Mouse (Mus musculus): ENCODE results near the gene Mapk8.
"Not testable (repeated sequence)": the region's sequence is repeated elsewhere in the genome, so short reads cannot be mapped to it uniquely, and the experiment has no call there.

Gene Mapk8

GRCm38 (mm10) chr14:33447027-33447569, at the start of gene Mapk8:
TSS of gene Mapk8 (minus strand) at chr14:33447158.
- DNase-seq (ENCODE audit: low spot score in 2 of 2), result peak; percentile 92 to 96

GRCm38 (mm10) chr14:33495226-33495625, 48.3 kb upstream of the Mapk8 start:
- DNase-seq (ENCODE audit: low spot score in 2 of 2), result no peak

GRCm38 (mm10) chr14:33487805-33488550, 41.0 kb upstream of the Mapk8 start:
- no peak for DNase-seq (ENCODE audit: low spot score in 2 of 2)

- no peak for DNase-seq (ENCODE audit: low spot score in 2 of 2)
Observed at GRCm38 (mm10) chr14:33481991-33482390, 35.0 kb upstream of the Mapk8 start.

- no peak for DNase-seq (ENCODE audit: low spot score in 2 of 2)
Observed at GRCm38 (mm10) chr14:33476094-33476760, 29.3 kb upstream of the Mapk8 start.

- no peak for DNase-seq (ENCODE audit: low spot score in 2 of 2)
Observed at GRCm38 (mm10) chr14:33474461-33474860, 27.5 kb upstream of the Mapk8 start.

- DNase-seq (ENCODE audit: low spot score in 2 of 2), result no peak
Observed at GRCm38 (mm10) chr14:33471331-33471730, 24.4 kb upstream of the Mapk8 start, which contains the start of gene Frmpd2. TSS of gene Frmpd2 (plus strand) at chr14:33471696.

- DNase-seq (ENCODE audit: low spot score in 2 of 2), result no peak
Observed at GRCm38 (mm10) chr14:33467766-33468165, 20.8 kb upstream of the Mapk8 start.

GRCm38 (mm10) chr14:33463658-33464057, 16.7 kb upstream of the Mapk8 start:
- DNase-seq (ENCODE audit: low spot score in 2 of 2), result no peak

- DNase-seq (ENCODE audit: low spot score in 2 of 2), result no peak
Observed at GRCm38 (mm10) chr14:33450331-33450730, 3.4 kb upstream of the Mapk8 start.

- DNase-seq (ENCODE audit: low spot score in 2 of 2), result no peak
Observed at GRCm38 (mm10) chr14:33449296-33449840, 2.4 kb upstream of the Mapk8 start.

GRCm38 (mm10) chr14:33448276-33448675, 1.3 kb upstream of the Mapk8 start:
- DNase-seq (ENCODE audit: low spot score in 2 of 2), result no peak

- DNase-seq (ENCODE audit: low spot score in 2 of 2), result peak in 1 of 2 experiments; percentile 24
Observed at GRCm38 (mm10) chr14:33446561-33447023, 366 bp downstream of the Mapk8 start.

GRCm38 (mm10) chr14:33445962-33446361, 996 bp downstream of the Mapk8 start:
- no peak for DNase-seq (ENCODE audit: low spot score in 2 of 2)

GRCm38 (mm10) chr14:33443780-33444179, 3.2 kb downstream of the Mapk8 start:
- DNase-seq (ENCODE audit: low spot score in 2 of 2), result no peak

GRCm38 (mm10) chr14:33432485-33432884, 14.5 kb downstream of the Mapk8 start:
- not testable (repeated sequence) for DNase-seq (ENCODE audit: low spot score in 2 of 2)

- DNase-seq (ENCODE audit: low spot score in 2 of 2), result no peak
Observed at GRCm38 (mm10) chr14:33424124-33424523, 22.8 kb downstream of the Mapk8 start.

- no peak for DNase-seq (ENCODE audit: low spot score in 2 of 2)
Observed at GRCm38 (mm10) chr14:33423003-33423402, 24.0 kb downstream of the Mapk8 start.

- DNase-seq (ENCODE audit: low spot score in 2 of 2), result no peak
Observed at GRCm38 (mm10) chr14:33418311-33418909, 28.5 kb downstream of the Mapk8 start.

- no peak for DNase-seq (ENCODE audit: low spot score in 2 of 2)
Observed at GRCm38 (mm10) chr14:33415746-33416145, 31.2 kb downstream of the Mapk8 start.

GRCm38 (mm10) chr14:33402331-33402730, 44.6 kb downstream of the Mapk8 start:
- DNase-seq (ENCODE audit: low spot score in 2 of 2), result no peak

GRCm38 (mm10) chr14:33400019-33400418, 46.9 kb downstream of the Mapk8 start:
- DNase-seq (ENCODE audit: low spot score in 2 of 2), result no peak
